Mouse (Mus musculus): Measurements from ENCODE around the gene Ranbp3. TPM values are rescaled to one million over a fixed set of nuclear protein-coding genes. Genes with fewer than 3 reads are reported as not detected.

Gene Ranbp3
- total and polyA plus RNA-seq, 3 experiments = 137 to 150 TPM; not detected in 1

GRCm38 (mm10) chr17:56672941-56673646 lies at the start of gene Ranbp3 (continued):
- TF ChIP-seq HCFC1 (IDR thresholded peaks at IDR 0.05; ENCODE audit: low read depth, low read length) = peak; percentile 82
- TF ChIP-seq MXI1 (IDR thresholded peaks at IDR 0.05; ENCODE audit: low read depth, low read length) = peak; percentile 50
- no peak for TF ChIP-seq MEF2A (IDR thresholded peaks at IDR 0.05; ENCODE audit: extremely low read depth, insufficient replicate concordance, low read depth, low read length, poor library complexity, severe bottlenecking)

- peak; percentile 90 for DNase-seq (ENCODE audit: low read depth, low spot score)
- H3K4me3 ChIP-seq (ENCODE audit: control insufficient read depth in 1 of 2, insufficient read depth in 1 of 2, low read depth in 2 of 2, low read length in 2 of 2) = peak overlapping the region; percentile 92 to 99
- no peaks in the 10 kb centered on the region for H3K9me3 ChIP-seq (replicated peaks; ENCODE audit: insufficient read depth, low read length)
- peaks cover 40% of the 10 kb centered on the region for H3K79me2 ChIP-seq (ENCODE audit: control insufficient read depth, insufficient read depth, low read length, poor library complexity)
- H3K9ac ChIP-seq (ENCODE audit: control insufficient read depth, low read depth, low read length, poor library complexity, severe bottlenecking) = peak overlapping the region; percentile 95
- peak overlapping the region; percentile 96 for H3K27ac ChIP-seq (ENCODE audit: control insufficient read depth, low read depth, low read length)
- peaks cover 19 to 28% of the 10 kb centered on the region in 2 experiments for H3K36me3 ChIP-seq (ENCODE audit: control insufficient read depth in 1 of 2, insufficient read depth in 2 of 2, low read length in 2 of 2)
- H3K4me1 ChIP-seq (ENCODE audit: control insufficient read depth in 1 of 2, insufficient read depth in 2 of 2, low read length in 2 of 2) = peaks cover 10 to 32% of the 10 kb centered on the region in 2 experiments; a peak in 3 of 4 replicates
- H3K27me3 ChIP-seq (ENCODE audit: control insufficient read depth in 1 of 2, insufficient read depth in 2 of 2, low read length in 2 of 2) = no peaks in the 10 kb centered on the region
- TF ChIP-seq BHLHE40 (IDR thresholded peaks at IDR 0.05; ENCODE audit: borderline replicate concordance, low read depth, low read length) = no peak
- no peak for TF ChIP-seq NRF1 (IDR thresholded peaks at IDR 0.05; ENCODE audit: insufficient read depth, low read depth, low read length, poor library complexity, severe bottlenecking)
- TF ChIP-seq EP300 (IDR thresholded peaks at IDR 0.05; ENCODE audit: low read depth in 1 of 2, low read length in 2 of 2) = peak; percentile 34 to 56; a peak in 2 of 4 replicates
- TF ChIP-seq SMC3 (IDR thresholded peaks at IDR 0.05; ENCODE audit: low read depth, low read length) = no peak
- TF ChIP-seq CHD2 (IDR thresholded peaks at IDR 0.05; ENCODE audit: low read length) = no peak
- no peak for TF ChIP-seq ZKSCAN1 (IDR thresholded peaks at IDR 0.05; ENCODE audit: low read depth, low read length)
- peak; percentile 63 for TF ChIP-seq SIN3A (IDR thresholded peaks at IDR 0.05; ENCODE audit: low read length)
- no peak for TF ChIP-seq ZMIZ1 (IDR thresholded peaks at IDR 0.05; ENCODE audit: low read depth, low read length)
- TF ChIP-seq RAD21 (IDR thresholded peaks at IDR 0.05; ENCODE audit: low read depth, low read length) = no peak
- TF ChIP-seq MAZ (IDR thresholded peaks at IDR 0.05; ENCODE audit: low read depth, low read length) = no peak; the same call in none of the 2 replicates
- TF ChIP-seq TAL1 (IDR thresholded peaks at IDR 0.05; ENCODE audit: low read length) = 0 out of 2 replicates have a peak, but pooled peaks have one; percentile 8
- TF ChIP-seq ZNF384 (IDR thresholded peaks at IDR 0.05; ENCODE audit: low read depth, low read length) = no peak
- TF ChIP-seq USF2 (IDR thresholded peaks at IDR 0.05; ENCODE audit: borderline replicate concordance in 1 of 2, insufficient read depth in 1 of 2, low read depth in 1 of 2, low read length in 2 of 2) = no peak
- TF ChIP-seq MEF2A (IDR thresholded peaks at IDR 0.05; ENCODE audit: extremely low read depth, insufficient replicate concordance, low read depth, low read length, poor library complexity, severe bottlenecking) = no peak
- TF ChIP-seq MAFK (IDR thresholded peaks at IDR 0.05; ENCODE audit: borderline replicate concordance, low read depth, low read length) = no peak
- TF ChIP-seq KAT2A (conservative IDR thresholded peaks at IDR 0.05; ENCODE audit: low read depth, low read length) = no peak; the same call in 1 of the 2 replicates
- no peak for TF ChIP-seq ZC3H11A (IDR thresholded peaks at IDR 0.05; ENCODE audit: low read depth, low read length)
- TF ChIP-seq POLR2A (IDR thresholded peaks at IDR 0.05; ENCODE audit: control insufficient read depth in 1 of 2, insufficient read depth in 1 of 2, low read depth in 1 of 2, low read length in 2 of 2, poor library complexity in 1 of 2) = no peak; a peak in 1 of 4 replicates
- TF ChIP-seq UBTF (IDR thresholded peaks at IDR 0.05; ENCODE audit: borderline replicate concordance, insufficient read depth, low read depth, low read length) = no peak
- no peak for TF ChIP-seq MYC (IDR thresholded peaks at IDR 0.05; ENCODE audit: low read depth, low read length)
- TF ChIP-seq MAX (IDR thresholded peaks at IDR 0.05; ENCODE audit: low read length) = peak; percentile 12; the same call in 1 of the 2 replicates
- peak; percentile 36; the same call in 1 of the 2 replicates for TF ChIP-seq RCOR1 (IDR thresholded peaks at IDR 0.05; ENCODE audit: low read depth, low read length)
- peak; percentile 85 for TF ChIP-seq ETS1 (IDR thresholded peaks at IDR 0.05; ENCODE audit: low read depth, low read length)
- TF ChIP-seq MYB (IDR thresholded peaks at IDR 0.05; ENCODE audit: low read depth, low read length) = no peak
- no peak for TF ChIP-seq USF1 (IDR thresholded peaks at IDR 0.05; ENCODE audit: low read depth, low read length)
- TF ChIP-seq GATA1 (IDR thresholded peaks at IDR 0.05; ENCODE audit: low read depth, low read length) = peak; percentile 64; the same call in 1 of the 2 replicates
- TF ChIP-seq POLR2AphosphoS5 (IDR thresholded peaks at IDR 0.05; ENCODE audit: borderline replicate concordance, low read depth, low read length) = no peak
- 0 out of 2 replicates have a peak, but pooled peaks have one; percentile 5 for TF ChIP-seq ELF1 (IDR thresholded peaks at IDR 0.05; ENCODE audit: low read depth, low read length)
- TF ChIP-seq HCFC1 (IDR thresholded peaks at IDR 0.05; ENCODE audit: low read depth, low read length) = no peak; the same call in 1 of the 2 replicates
- TF ChIP-seq JUND (IDR thresholded peaks at IDR 0.05; ENCODE audit: low read depth, low read length) = no peak
- no peak for TF ChIP-seq TCF12 (IDR thresholded peaks at IDR 0.05; ENCODE audit: low read depth, low read length)
These were observed 47.6 kb upstream of the Ranbp3 start for GRCm38 (mm10) chr17:56625495-56625894.

Measured in MEL (cell line).